Mouse (Mus musculus) bone marrow macrophage, adult 2 months (primary cell): ENCODE data around the gene Ap1m2.

ENCODE experiments used
- CTCF ChIP-seq: IDR thresholded peaks from 2 replicates; pipeline ENCODE4 v1.5.1; 2012; ENCODE audit warnings: low read depth, mild to moderate bottlenecking, low read length, moderate library complexity
- POLR2A ChIP-seq: IDR thresholded peaks from 2 replicates; pipeline ENCODE4 v1.6.1; 2012; ENCODE audit warnings: mild to moderate bottlenecking, low read depth, low read length, borderline replicate concordance

DNA sequence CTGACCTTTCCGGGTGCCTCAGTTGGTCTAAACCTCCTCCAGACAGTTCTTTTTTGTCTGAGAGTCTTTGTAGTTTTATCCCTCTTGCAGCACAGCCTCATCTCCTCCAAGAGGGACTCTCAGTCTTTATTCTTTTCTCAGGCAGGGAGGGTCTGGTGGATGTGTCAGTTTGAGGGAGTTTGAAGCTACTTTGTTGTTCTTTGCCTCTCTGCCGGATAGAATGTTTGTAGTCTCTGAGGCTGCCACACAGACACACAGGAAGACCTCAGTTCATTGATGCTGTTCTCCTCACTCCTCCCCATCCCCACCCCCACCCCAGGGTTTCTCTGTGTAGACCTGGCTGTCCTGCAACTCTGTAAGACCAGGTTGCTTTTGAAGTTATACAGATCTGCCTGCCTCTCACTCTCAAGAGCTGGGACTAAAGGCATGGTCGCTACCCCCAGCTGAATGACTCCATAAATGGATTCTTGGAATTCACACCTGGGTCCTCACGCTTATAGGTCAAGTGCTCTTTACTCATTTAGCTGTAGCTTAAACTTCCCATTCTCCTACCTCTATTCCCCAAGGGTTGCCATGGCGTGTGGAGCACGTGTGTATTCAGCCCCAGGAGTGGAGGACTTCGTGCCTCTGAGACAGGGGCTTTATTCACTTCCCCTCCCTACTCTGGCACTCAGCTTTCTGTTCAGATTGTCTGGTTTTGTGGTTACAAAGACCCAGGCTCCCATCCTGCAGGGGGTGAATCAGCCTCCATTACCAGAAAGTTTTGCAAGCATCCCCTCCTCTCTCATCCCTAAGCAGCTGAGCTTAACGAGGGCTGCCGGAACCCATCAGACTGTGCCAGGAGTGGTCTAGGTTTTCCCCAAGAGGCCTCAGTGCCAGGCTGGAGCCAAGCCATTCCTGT, 20.3 kb upstream of the Ap1m2 start:
- TF ChIP-seq CTCF, result no peak
- TF ChIP-seq POLR2A, result no peak
